Mouse (Mus musculus) myocyte (in vitro differentiated cells): ENCODE data around the gene Myo10.

Source experiments
- MAX ChIP-seq: IDR thresholded peaks from one replicate; pipeline ENCODE4 v1.6.1; 2011; ENCODE audit warnings: low read depth, mild to moderate bottlenecking, control low read depth
- POLR2A ChIP-seq: IDR thresholded peaks from one replicate; pipeline ENCODE4 v1.6.1; 2011; ENCODE audit warnings: low read depth, mild to moderate bottlenecking, control low read depth, moderate library complexity; ENCODE audit not compliant: insufficient read length
- REST ChIP-seq: IDR thresholded peaks from one replicate; pipeline ENCODE4 v1.6.1; 2011; ENCODE audit warnings: mild to moderate bottlenecking, control low read depth, moderate library complexity; ENCODE audit not compliant: insufficient read depth, insufficient read length
- TCF12 ChIP-seq: IDR thresholded peaks from one replicate; pipeline ENCODE4 v1.6.1; 2011; ENCODE audit warnings: mild to moderate bottlenecking, control low read depth; ENCODE audit not compliant: poor library complexity, insufficient read depth, severe bottlenecking

GRCm38 (mm10) chr15:25622200-25622866, at the start of gene Myo10:
- TF ChIP-seq TCF12 (peak; percentile 86), MAX (no peak), REST (no peak), POLR2A (peak; percentile 93)
